Mouse (Mus musculus) liver, embryonic 11.5 days (tissue): ENCODE measurements around the gene Tle6. TPM values are rescaled to one million over a fixed set of nuclear protein-coding genes. Genes with fewer than 3 reads are reported as not detected.
A peak's percentile ranks its signal among the peaks of the same experiment; 100 is the strongest.

ENCODE experiments used
- ATAC-seq: fragments of 200-750 bp; cut with Nextera tagmentation; replicated peaks from 2 replicates; pipeline ENCODE4 v1.8.0; 2017; ENCODE audit warnings: moderate number of reproducible peaks, mild to moderate bottlenecking, moderate TSS enrichment, moderate library complexity; ENCODE audit not compliant: low FRiP score
- DNase-seq: peaks from one replicate; pipeline ENCODE4 v3.0.0-alpha.2; 2017; ENCODE audit warnings: low spot score
- H3K27ac ChIP-seq: fragments of 300-500 bp; sonication (generic); 2 replicates; pipeline ENCODE4 v1.5.1; 2014; ENCODE audit warnings: mild to moderate bottlenecking, low read depth, low read length, control low read depth
- H3K27me3 ChIP-seq: fragments of 300-500 bp; sonication (generic); replicated peaks from 2 replicates; pipeline ENCODE4 v1.6.1; 2014; ENCODE audit warnings: low read length, mixed read lengths; ENCODE audit not compliant: control insufficient read depth, insufficient read depth
- H3K36me3 ChIP-seq: fragments of 300-500 bp; sonication (generic); 2 replicates; pipeline ENCODE4 v1.6.1; 2014; ENCODE audit warnings: mild to moderate bottlenecking, low read length, moderate library complexity, mixed read lengths; ENCODE audit not compliant: control insufficient read depth, insufficient read depth
- H3K4me1 ChIP-seq: fragments of 300-500 bp; sonication (generic); replicated peaks from 2 replicates; pipeline ENCODE4 v1.6.1; 2014; ENCODE audit warnings: low read length, mixed read lengths; ENCODE audit not compliant: control insufficient read depth, insufficient read depth
- H3K4me2 ChIP-seq: fragments of 300-500 bp; sonication (generic); 2 replicates; pipeline ENCODE4 v1.6.1; 2014; ENCODE audit warnings: mild to moderate bottlenecking, control low read depth, moderate library complexity
- H3K4me3 ChIP-seq: fragments of 300-500 bp; sonication (generic); 2 replicates; pipeline ENCODE4 v1.5.1; 2014; ENCODE audit warnings: low read depth, low read length, control low read depth
- H3K9ac ChIP-seq: fragments of 300-500 bp; sonication (generic); 2 replicates; pipeline ENCODE4 v1.6.1; 2014; ENCODE audit warnings: low read depth, low read length, control low read depth
- H3K9me3 ChIP-seq: fragments of 300-500 bp; sonication (generic); 2 replicates; pipeline ENCODE4 v1.6.1; 2016; ENCODE audit warnings: low read length, inconsistent platforms, mixed read lengths; ENCODE audit not compliant: control insufficient read depth
- WGBS: fragments of 180-500 bp; shearing (Covaris S2); extraction: QIAGEN DNeasy Blood & Tissue Kit; methylation state at CpG from one replicate; pipeline ENCODE4 v1.1.7; 2014; 5-methylcytosine and 5-hydroxymethylcytosine counted together
- polyA plus RNA-seq: library from polyadenylated mRNA; unstranded; fragments of >200 nt; fragmentation: Nextera tagmentation; extraction: Ambion mirVana; gene quantifications from 2 replicates; pipeline ENCODE4 v1.2.1, GENCODE M21; 2014

The Tle6 gene
- polyA plus RNA-seq, 1 experiment from 2014 or later: 16.7 TPM

DNA sequence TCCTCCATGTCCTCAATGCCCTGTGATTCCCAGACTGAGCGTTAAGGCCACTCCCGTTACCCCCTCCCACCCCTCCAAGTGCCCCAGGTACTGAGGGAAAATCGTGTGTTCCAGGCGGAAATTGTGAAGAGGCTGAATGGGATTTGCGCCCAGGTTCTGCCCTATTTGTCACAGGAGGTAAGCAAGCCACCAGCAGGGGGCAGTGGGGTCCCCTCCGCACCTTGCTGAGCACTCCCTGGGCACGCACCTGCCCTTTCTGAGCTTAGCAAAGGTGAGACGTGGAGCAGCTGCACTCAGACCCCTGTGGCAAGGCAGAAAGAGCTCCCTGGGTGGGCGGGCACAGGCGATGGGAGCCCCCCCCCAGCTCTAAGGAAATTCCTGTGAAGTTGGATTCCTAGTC, 36.1 kb downstream of the Tle6 start:
- Histone ChIP-seq H3K9me3 (no peaks in the 10 kb centered on the region), H3K27ac (no peak overlapping the region), H3K4me2 (no peak overlapping the region), H3K4me3 (no peak overlapping the region), H3K36me3 (peaks cover 25% of the 10 kb centered on the region), H3K4me1 (peaks cover 63% of the 10 kb centered on the region), H3K9ac (no peak overlapping the region), H3K27me3 (peaks cover 2% of the 10 kb centered on the region)
- DNase-seq: no peak
- no peak for ATAC-seq
- 30% methylated on average over 10 of the region's 10 CpGs for WGBS

- Histone ChIP-seq H3K9me3 (no peaks in the 10 kb centered on the region), H3K9ac (0 out of 2 replicates have a peak overlapping the region, but pooled peaks have one; percentile 30), H3K4me1 (peaks cover 58% of the 10 kb centered on the region), H3K4me2 (peak overlapping the region; percentile 52), H3K36me3 (peaks cover 25% of the 10 kb centered on the region), H3K4me3 (peak overlapping the region; percentile 26; the same call in 1 of the 2 replicates), H3K27ac (no peak overlapping the region), H3K27me3 (peaks cover 2% of the 10 kb centered on the region)
- no peak for DNase-seq
- ATAC-seq: no peak
- WGBS: 11% methylated on average over 10 of the region's 10 CpGs
These were observed 36.7 kb downstream of the Tle6 start for GRCm38 (mm10) chr10:81564216-81564615.

DNA sequence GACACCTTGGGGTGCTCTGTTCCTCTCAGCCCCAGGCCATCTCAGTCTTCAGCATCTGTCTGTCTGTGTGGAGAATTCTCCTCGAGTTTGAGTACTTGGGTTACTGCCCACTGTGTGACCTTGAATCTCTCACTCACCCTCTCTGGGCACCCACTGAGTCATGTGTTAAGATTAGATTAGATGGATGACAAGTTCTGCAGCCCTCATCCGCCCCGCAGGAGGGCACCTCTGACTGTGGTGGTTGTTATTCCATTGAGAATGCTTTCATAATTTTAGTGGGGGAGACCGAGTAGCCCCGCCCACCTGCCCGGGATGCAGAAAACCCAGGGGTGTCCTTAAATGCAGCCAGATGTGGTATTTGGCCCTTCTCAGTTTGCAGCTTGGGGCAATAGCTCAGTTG, 37.4 kb downstream of the Tle6 start:
- Histone ChIP-seq H3K9ac (no peak overlapping the region), H3K36me3 (peaks cover 25% of the 10 kb centered on the region), H3K9me3 (no peaks in the 10 kb centered on the region), H3K4me2 (peak overlapping the region; percentile 52), H3K27me3 (peaks cover 2% of the 10 kb centered on the region; the same call in 1 of the 2 replicates), H3K4me3 (no peak overlapping the region), H3K4me1 (peaks cover 56% of the 10 kb centered on the region), H3K27ac (0 out of 2 replicates have a peak overlapping the region, but pooled peaks have one; percentile 19)
- 39% methylated on average over 6 of the region's 6 CpGs for WGBS
- ATAC-seq (no peak), DNase-seq (no peak)

- peak overlapping the region; percentile 20 for H3K4me2 ChIP-seq
- H3K9ac ChIP-seq: no peak overlapping the region
- peaks cover 25% of the 10 kb centered on the region for H3K36me3 ChIP-seq
- H3K4me1 ChIP-seq: peaks cover 51% of the 10 kb centered on the region
- ATAC-seq: no peak
- 78% methylated on average over 6 of the region's 6 CpGs for WGBS
- H3K27ac ChIP-seq: no peak overlapping the region; the same call in 1 of the 2 replicates
- no peaks in the 10 kb centered on the region for H3K9me3 ChIP-seq
- H3K27me3 ChIP-seq: 0 out of 2 replicates have a peak, but pooled peaks cover 2% of the 10 kb centered on the region
- DNase-seq: no peak
- 0 out of 2 replicates have a peak overlapping the region, but pooled peaks have one; percentile 3 for H3K4me3 ChIP-seq
These were observed 38.5 kb downstream of the Tle6 start for GRCm38 (mm10) chr10:81562411-81562810.

DNA sequence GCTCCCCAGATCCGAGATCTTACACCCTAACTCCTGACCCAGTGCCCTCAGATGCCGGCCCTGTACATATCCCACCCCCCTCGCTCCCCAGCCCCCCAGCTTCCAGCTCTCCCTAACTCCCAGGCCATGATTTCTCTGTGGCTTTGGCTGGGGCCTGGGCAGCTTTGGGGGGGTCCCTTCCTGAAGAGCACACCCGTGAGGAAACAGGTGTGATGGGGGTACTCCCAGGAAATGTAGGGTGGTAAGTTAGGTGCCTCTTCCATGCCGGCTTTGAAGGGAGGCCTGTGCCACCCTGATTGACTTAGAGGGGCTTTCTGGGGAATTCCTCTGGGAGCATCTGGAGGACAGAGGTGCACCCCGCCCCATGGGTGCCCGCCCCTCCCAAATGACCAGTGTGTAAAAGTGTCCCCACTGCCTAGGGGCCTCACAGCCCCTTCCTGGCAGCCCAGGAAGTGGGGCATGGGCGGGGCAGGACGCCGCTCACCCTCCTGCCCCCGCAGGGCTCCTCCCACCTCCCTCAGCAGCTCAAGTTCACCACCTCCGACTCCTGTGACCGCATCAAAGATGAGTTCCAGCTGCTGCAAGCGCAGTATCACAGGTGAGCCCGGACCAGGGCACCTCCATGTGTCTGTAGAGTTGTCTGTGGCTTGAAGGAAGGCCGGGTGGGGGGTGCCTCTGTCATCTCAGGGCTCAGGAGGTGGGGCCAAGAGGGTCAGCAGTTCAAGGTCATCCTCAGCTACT, 40.0 kb downstream of the Tle6 start:
- WGBS: 6% methylated on average over 16 of the region's 16 CpGs
- peak; percentile 22; the same call in 1 of the 2 replicates for ATAC-seq
- DNase-seq: peak; percentile 65

DNA sequence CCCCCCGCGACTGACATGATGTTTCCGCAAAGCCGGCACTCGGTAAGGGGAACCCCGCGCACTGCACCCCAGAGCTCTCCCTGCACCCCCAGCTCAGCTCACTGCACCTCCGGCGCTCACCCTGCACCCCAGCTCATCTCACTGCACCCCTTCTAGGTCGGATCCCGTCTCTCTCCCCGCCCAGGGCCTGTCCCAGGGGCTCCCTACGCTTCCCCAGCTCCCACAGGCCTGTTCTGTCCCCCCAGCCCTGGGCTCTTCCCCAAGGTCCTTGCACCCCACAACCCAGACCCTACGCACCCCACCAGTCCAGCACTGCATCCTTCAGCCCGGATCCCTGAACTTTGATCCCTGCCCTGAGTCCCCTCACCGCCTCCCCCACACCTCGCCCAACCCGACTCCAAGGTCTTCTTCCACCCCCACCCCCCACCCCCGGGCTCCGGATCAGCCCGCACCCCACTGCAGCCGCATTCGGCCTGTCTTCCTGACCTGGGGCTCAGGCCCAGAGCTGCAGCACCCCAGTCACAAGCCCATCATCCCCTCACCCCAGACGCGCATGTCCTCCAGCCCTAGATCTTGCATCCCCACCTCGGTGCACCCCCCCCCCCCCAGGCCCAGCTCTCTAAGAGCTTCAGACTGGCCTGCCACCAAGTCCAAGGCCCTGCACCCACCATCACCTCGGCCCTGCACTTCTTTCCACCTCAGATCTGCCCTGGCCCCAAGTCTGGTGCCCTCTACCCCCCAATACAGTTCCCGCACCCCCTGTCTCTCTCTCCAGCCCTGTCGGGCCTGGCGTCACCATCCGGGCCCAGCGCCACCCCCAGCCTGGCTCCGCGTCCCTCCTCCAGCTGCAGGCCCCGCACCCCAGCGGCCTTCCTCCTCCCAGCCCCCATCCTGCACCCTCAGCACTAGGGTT, 41.0 kb downstream of the Tle6 start:
- Histone ChIP-seq H3K27ac (peak overlapping the region; percentile 85), H3K36me3 (peaks cover 8% of the 10 kb centered on the region), H3K9me3 (no peaks in the 10 kb centered on the region), H3K9ac (peak overlapping the region; percentile 93), H3K27me3 (no peaks in the 10 kb centered on the region), H3K4me1 (peaks cover 40% of the 10 kb centered on the region), H3K4me2 (peak overlapping the region; percentile 97), H3K4me3 (peak overlapping the region; percentile 90)
- DNase-seq: no peak
- ATAC-seq: peak; percentile 34
- WGBS: 1% methylated on average over 36 of the region's 36 CpGs

More for the DNA sequence above, 40.0 kb downstream of the Tle6 start:
- H3K36me3 ChIP-seq: peaks cover 18% of the 10 kb centered on the region
- peak overlapping the region; percentile 93 for H3K9ac ChIP-seq
- peaks cover 48% of the 10 kb centered on the region for H3K4me1 ChIP-seq
- H3K4me3 ChIP-seq: peak overlapping the region; percentile 90
- peak overlapping the region; percentile 85 for H3K27ac ChIP-seq
- H3K27me3 ChIP-seq: 0 out of 2 replicates have a peak, but pooled peaks cover 2% of the 10 kb centered on the region
- no peaks in the 10 kb centered on the region for H3K9me3 ChIP-seq
- H3K4me2 ChIP-seq: peak overlapping the region; percentile 97

DNA sequence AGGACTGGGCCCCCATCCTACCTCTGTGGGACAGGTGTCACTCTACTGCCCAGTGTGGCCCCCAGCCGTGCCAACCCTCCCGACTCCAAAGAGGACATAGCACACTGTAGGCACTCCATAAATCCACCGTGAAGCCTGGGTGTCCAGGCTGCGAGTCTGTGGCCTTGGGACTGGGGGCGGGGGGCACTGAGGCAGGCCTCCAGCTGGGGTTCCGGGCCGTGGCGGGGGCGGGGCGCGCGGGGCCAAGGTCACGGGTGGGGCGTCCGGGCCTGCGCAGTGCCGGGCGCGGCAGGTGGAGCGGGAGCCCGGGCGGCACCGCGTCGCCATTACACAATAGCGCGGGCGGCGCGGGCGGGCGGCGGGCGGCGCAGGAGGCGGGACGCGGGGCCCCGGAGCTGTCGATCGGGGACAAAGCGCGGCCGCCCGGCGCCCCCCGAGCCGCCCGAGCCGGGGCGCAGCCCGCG, 41.7 kb downstream of the Tle6 start, which contains the start of gene Aes:
Gene Aes (plus strand): TSS at position 326 of the 464 bp plus-strand sequence.
- Histone ChIP-seq H3K9ac (peak within 1 kb of the TSS; percentile 93), H3K27ac (peak within 1 kb of the TSS; percentile 85), H3K27me3 (no peaks in the 10 kb centered on the region), H3K4me1 (peaks cover 34% of the 10 kb centered on the region), H3K36me3 (peaks cover 7% of the 10 kb centered on the region), H3K9me3 (no peaks in the 10 kb centered on the region), H3K4me2 (peak within 1 kb of the TSS; percentile 97), H3K4me3 (peak within 1 kb of the TSS; percentile 90)
- DNase-seq: peak; percentile 62
- under 1% methylated on average over 47 of the region's 53 CpGs for WGBS
- ATAC-seq: peak; percentile 59

DNA sequence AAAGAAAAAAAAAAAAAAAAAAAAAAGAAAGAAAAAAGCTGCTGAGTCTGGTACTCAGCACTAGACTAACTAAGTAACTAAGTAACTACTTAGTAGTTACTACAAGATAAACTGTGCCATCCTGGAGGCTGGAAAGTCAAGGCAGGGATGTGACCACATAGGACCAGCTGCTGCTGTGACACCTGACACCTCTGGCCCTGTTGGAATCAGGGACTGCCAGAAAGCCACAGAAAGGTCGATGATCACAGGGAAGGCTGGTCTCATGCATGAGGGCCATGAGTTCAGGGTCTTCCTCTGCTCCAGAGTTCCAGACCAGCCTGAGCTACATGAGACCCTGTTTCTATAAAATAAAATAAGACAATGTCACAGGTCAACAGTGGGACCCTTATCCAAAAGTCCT, 43.4 kb downstream of the Tle6 start:
- Histone ChIP-seq H3K4me3 (no peak overlapping the region), H3K9me3 (no peaks in the 10 kb centered on the region), H3K27ac (no peak overlapping the region), H3K27me3 (no peaks in the 10 kb centered on the region), H3K4me2 (no peak overlapping the region), H3K4me1 (peaks cover 19% of the 10 kb centered on the region), H3K36me3 (peaks cover 7% of the 10 kb centered on the region), H3K9ac (no peak overlapping the region)
- ATAC-seq: no peak
- WGBS: 21% methylated on average over 1 of the region's 1 CpGs
- DNase-seq: no peak
